Mouse (Mus musculus) T-helper 2 cell (primary cell): Measurements from ENCODE around the gene Gm49366.
"Not testable (repeated sequence)": the region's sequence is repeated elsewhere in the genome, so short reads cannot be mapped to it uniquely, and the experiment has no call there.

Experiments used
- in situ Hi-C: fragments of 300-600 bp; cut with MboI, MseI; formaldehyde crosslinking; loops from one replicate; pipeline ENCODE4 v1.15.1; 2025; ENCODE audit warnings: high pct_unique_total_duplicates

Gm49366 gene

GRCm38 (mm10) chr12:84030659-84031332 is 7.9 kb upstream of the Gm49366 start:
- in situ Hi-C loops: no loop called here

DNA sequence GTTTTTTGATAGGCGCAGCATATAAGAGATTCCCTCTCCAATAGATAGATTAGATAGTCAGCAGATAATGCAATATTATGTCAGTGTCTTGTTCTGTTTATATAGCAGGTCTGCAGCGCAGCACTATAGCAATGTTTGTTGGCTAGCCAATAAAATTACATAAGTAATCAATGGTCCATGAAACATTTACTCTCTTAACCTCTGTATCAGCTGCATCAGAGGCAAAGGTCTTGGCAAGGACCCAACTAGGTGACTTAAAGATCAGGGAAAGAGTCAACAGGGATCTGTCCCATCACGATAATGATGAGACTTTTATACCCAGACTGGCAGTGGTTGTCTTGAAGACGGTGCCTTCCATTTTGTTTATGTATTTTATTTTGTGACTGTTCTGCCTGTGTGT is 5.9 kb upstream of the Gm49366 start:
- in situ Hi-C loops: no loop called here

DNA sequence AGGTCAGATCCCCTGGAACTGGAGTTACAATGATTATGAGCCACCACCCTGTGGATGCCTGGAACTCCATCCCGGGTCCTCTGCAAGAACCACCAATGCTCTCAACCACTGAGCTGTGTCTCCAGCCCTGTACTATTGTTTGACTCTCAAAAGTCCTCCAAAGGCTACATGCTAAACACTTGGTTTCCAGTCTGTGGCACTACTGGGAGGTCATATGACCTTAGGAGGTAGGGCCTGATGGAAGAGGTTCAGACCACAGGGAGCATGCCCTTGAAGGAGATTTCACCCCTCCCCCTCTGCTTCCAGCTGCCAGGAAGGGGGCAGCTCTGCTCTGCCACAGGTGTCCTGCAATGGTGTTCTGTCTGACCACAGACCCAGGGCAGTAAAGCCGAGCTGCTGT is 5.4 kb upstream of the Gm49366 start:
- in situ Hi-C loops: not testable (repeated sequence)

- in situ Hi-C loops: no loop called here
These were observed 4.6 kb upstream of the Gm49366 start for GRCm38 (mm10) chr12:84034108-84034507.

GRCm38 (mm10) chr12:84038241-84038640 is 494 bp upstream of the Gm49366 start, which contains the start of gene Acot4:
Gene Acot4 (plus strand): TSS chr12:84038379.
- in situ Hi-C loops: not testable (repeated sequence)

GRCm38 (mm10) chr12:84042248-84042647 is 3.5 kb downstream of the Gm49366 start:
- in situ Hi-C loops: no loop called here

GRCm38 (mm10) chr12:84044045-84044444 is 5.3 kb downstream of the Gm49366 start:
- in situ Hi-C loops: no loop called here

GRCm38 (mm10) chr12:84046906-84047305 is 8.2 kb downstream of the Gm49366 start:
- in situ Hi-C loops: no loop called here

DNA sequence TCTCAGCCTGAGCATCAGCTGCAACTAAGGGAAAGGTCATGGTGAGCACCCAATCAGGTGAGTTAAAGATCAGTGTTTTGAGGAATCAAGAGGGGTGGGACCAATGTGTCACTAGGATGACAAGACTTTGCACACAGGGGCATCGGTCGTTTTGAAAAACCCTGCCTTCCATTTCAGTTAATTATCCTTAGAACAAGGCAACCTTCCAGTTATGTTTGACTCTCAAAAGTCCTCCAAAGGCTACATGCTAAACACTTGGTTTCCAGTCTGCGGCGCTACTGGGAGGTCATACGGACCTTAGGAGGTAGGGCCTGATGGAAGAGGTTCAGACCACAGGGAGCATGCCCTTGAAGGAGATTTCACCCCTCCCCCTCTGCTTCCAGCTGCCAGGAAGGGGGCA is 12.0 kb downstream of the Gm49366 start:
- in situ Hi-C loops: not testable (repeated sequence)

DNA sequence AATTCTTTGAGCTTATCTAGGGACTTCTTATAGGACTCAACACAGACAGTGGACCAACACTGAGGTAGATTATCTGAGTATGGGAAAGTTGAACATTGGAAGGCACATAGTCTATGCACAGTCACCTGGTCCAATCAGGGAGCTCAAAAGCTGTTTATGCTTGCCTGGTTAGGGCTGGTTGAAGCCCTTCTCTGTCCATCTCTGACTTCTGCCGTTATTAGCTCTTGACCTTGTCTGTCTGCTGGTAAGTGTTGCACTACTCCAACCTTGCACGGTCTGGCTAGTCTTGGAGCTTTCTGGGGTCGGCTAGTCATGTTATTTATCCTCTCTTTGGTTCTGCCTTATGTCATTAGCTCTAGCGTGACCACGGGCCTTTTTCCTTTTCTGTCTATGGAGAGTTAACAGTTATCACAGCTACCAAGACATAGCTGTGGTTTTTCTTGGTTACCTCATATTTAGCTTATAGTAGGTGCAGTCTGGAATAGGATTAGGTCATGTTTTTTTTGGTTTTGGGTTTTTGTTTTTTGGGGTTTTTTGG is 13.3 kb downstream of the Gm49366 start, which contains the start of gene Acot3:
TSS of gene Acot3 (plus strand) at position 208 of the 538 bp plus-strand sequence.
- in situ Hi-C loops: no loop called here

DNA sequence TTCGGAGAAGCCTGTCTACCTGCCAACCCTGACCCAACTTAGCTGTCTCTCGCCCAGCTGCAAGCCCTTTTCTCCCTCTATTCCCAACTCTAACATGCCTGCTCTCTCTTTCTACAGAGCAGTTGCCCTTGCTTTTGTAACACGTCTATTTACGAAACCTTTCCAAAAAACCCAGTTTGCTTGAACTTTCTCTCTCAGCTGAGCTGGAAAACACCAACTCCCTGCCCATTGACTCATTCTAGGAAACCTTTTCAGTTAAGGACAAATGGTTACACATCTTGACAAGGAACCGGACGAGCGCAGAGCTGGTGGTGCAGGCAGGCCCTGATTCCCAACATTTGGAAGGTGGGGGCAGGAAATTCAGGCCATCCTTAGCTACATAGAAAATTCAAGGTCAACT is 13.9 kb downstream of the Gm49366 start:
- in situ Hi-C loops: no loop called here

GRCm38 (mm10) chr12:84053173-84053572 is 14.4 kb downstream of the Gm49366 start:
- in situ Hi-C loops: no loop called here

DNA sequence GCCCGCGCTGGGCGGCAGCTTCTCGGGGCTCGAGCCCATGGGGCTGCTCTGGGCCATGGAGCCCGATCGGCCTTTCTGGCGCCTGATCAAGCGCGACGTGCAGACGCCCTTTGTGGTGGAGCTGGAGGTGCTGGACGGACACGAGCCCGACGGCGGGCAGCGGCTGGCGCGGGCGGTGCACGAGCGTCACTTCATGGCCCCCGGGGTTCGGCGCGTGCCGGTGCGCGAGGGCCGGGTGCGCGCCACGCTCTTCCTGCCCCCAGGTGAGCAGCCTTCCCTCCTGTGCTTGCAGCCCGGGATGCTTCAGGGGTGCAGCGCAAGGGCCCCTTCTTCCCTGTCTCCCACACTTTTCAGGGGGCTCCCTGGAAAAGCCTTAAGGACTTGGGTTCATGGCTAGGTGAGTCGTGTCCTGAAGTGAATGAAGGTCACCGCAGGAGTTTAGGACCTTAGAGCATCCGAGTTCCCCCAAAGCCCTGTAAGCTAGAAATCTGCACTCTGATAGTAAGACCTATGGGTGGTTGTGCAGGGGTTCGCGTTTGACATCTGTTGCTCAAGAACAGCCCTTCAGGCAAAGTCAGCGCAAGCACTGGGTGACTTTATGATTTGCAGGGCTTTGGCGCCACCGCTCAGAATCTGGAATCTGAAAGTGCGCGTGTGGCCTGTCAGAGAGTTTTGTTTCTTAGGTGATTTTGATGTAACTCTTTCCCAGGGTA is 15.1 kb downstream of the Gm49366 start:
- in situ Hi-C loops: no loop called here

DNA sequence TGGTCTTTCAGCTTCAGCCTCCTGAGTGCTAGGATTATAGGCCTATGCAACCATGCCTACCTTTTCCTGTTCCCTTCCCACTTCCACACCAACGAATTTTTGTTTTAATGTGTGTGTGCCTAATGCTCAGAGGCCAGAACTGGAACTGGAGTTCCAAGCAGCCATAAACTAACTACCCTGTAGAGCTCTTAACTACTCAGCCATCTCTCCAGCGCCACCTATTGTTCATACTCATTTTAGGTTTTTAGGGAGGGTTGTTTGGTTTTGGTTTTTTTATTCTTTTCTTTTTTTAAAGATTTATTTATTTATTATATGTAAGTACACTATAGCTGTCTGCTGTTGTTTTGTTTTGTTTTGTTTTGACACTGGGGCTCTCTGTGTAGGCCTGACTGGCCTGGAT is 22.2 kb downstream of the Gm49366 start:
- in situ Hi-C loops: loop anchor here (5.0 kb wide), 1 partner anchor 89 kb away; no protein-coding TSS in a partner anchor

- in situ Hi-C loops: loop anchor here (5.0 kb wide), 1 partner anchor 90 kb away; no protein-coding TSS in a partner anchor
These were observed 23.6 kb downstream of the Gm49366 start for GRCm38 (mm10) chr12:84062336-84062735.

DNA sequence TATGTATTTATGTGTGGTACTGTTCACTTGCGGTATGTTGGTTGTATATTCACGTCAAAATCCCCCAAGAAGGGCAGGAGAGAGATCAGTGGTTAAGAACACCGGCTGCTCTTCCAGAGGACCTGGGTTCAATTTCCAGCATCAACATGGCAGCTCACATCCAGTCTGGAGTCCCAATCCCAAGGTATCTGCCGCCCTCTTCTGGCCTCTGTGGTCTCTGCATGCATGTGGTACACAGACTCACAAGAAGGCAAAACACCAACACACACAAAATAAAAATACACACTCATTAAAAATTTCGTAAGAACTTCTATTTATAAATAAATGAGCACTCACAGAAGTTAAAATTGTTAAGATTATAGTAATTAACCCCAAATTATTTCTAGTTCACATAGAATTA is 24.5 kb downstream of the Gm49366 start:
- in situ Hi-C loops: loop anchor here (5.0 kb wide), 1 partner anchor 91 kb away; no protein-coding TSS in a partner anchor

DNA sequence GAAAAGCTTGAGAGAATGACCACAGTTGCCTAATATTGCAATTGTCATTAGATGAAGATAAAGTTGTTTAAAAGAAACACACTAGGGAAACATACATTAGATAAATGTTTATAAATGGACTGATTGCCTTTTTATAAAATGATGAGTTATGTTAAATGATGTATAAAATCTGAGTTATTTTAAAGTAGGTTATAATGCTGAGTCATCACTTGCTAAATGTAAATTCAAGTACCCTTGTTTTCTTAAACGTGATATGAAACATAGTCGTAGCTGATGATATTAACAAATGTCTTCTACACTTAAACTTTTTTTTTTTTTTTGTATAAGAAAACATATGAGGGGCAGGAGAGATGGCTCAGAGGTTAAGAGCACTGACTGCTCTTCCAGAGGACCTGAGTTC is 25.1 kb downstream of the Gm49366 start:
- in situ Hi-C loops: loop anchor here (5.0 kb wide), 1 partner anchor 92 kb away; no protein-coding TSS in a partner anchor

- in situ Hi-C loops: loop anchor here (5.0 kb wide), 1 partner anchor 92 kb away; no protein-coding TSS in a partner anchor
These were observed 25.9 kb downstream of the Gm49366 start for GRCm38 (mm10) chr12:84064621-84065020.

DNA sequence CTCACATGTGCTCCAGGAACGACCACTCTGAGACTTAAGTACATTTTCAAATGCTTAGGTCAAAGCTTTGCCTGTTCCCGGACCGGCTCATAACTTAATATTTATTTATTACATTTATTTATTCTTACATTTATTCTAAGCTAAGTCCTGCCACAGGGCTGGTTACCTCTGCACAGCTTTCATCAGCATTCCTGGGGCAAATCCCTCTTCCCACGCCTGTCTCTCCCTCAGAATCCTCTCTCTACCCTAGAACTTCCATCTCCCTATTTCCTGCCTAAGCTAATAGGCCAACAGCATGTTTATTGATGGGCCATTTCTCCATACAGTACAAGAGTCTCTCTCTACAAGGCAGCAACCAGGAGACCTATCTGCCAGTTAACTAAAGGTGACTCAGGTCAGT is 29.0 kb downstream of the Gm49366 start:
- in situ Hi-C loops: no loop called here

DNA sequence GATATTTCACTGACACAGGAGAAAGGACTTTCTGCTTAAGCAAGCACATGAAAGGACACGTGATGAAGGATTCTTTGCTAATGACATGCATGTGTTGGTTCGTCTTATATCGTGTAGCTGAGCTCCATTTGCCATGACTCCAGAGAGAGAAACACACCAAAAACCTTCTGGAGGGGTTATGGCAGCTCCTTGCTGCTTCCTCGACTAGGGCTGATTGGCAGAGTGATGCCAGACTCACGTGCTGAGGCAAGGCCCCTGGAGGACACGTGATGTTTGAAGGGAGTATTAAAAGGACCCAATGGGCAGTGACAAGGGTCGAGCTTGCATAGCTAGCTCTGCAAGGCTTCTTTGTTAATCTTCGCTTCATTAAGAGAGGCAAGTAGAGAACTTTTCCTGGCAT is 29.6 kb downstream of the Gm49366 start:
- in situ Hi-C loops: no loop called here

DNA sequence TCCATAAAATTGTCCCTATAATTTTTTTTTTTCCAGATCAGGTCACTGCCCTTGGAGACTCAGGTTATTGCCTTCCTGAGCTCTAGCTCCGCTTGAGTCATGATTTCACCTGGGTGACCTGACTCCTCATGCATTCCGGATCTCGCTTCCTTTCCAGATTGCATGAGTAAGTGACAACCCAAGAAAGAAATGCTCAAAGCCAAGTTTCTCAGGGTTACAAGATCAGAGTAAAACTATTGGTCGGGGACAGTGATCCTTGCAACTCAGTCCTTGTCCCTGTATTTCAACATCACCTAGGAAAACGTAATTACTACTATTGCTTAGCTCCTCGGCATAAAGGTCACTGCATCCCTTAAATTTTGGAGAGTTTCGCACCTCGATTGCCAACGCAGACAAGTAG is 30.3 kb downstream of the Gm49366 start, which contains the start of gene Acot5:
TSS of gene Acot5 (plus strand) at position 340 of the 400 bp plus-strand sequence.
- in situ Hi-C loops: no loop called here

DNA sequence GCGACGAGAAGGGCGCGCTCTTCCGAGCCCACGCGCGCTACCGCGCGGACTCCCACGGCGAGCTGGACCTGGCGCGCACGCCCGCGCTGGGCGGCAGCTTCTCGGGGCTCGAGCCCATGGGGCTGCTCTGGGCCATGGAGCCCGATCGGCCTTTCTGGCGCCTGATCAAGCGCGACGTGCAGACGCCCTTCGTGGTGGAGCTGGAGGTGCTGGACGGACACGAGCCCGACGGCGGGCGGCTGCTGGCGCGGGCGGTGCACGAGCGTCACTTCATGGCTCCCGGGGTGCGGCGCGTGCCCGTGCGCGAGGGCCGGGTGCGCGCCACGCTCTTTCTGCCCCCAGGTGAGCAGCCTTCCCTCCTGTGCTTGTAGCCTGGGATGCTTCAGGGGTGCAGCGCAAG is 30.8 kb downstream of the Gm49366 start:
- in situ Hi-C loops: not testable (repeated sequence)
